Mouse (Mus musculus): ENCODE measurements at regions not wholly inside any gene's neighbourhood (a gene's known extent, or its start where the extent isn't known, plus 50 kb on each side); places are given as distances from the start of the nearest gene placed in this dataset.

- DNase-seq, result no peak
Measured at GRCm38 (mm10) chr9:52229589-52229988, 61.2 kb upstream of the Zc3h12c start.

- DNase-seq, result no peak
Measured at GRCm38 (mm10) chr9:52225646-52226045, 57.3 kb upstream of the Zc3h12c start.

GRCm38 (mm10) chr9:52223509-52224113 is 55.2 kb upstream of the Zc3h12c start:
- no peak for DNase-seq

Data from cerebellum, adult 18-20 months (tissue).